In genomic region chr19:57482815-57483214, GRCm38 (mm10) we compare ENCODE assay signal across 8 mouse cellular contexts. TPM values are rescaled to one million over a fixed set of nuclear protein-coding genes. Genes with fewer than 3 reads are reported as not detected.
DNase-seq lines count a peak whose midpoint lies in the region; ATAC-seq lines count a peak whose summit lies in the region.

No protein-coding gene starts in this region.

- ATAC-seq in cerebellum, adult (ENCODE audit: insufficient number of reproducible peaks, low FRiP score, low TSS enrichment): peak; percentile 61

- intact Hi-C loops in left cerebral cortex, postnatal 4 days (cut with DNase I): no loop called here
- intact Hi-C loops in heart, postnatal 14 days (cut with DNase I): loop anchor here (2.0 to 10.0 kb wide), 2 partner anchors 132 to 160 kb away; partner anchors contain the start of gene Atrnl1

- peak; percentile 74 for DNase-seq in left cerebral cortex, postnatal 4 days
- no peak for DNase-seq in left cerebral cortex, adult 9 months (ENCODE audit: low spot score in 2 of 2)
- DNase-seq in MN1 (ENCODE audit: low spot score): peak; percentile 76
- peak; percentile 49 to 61 for DNase-seq in heart, postnatal 14 days
- DNase-seq in lung, postnatal 25 days (ENCODE audit: low spot score): peak; percentile 57
- peak; percentile 82 for DNase-seq in testis, postnatal 10 days (ENCODE audit: low spot score)
- no peak for DNase-seq in right cerebral cortex, postnatal 36 days (ENCODE audit: low spot score in 2 of 2)

RNA-seq across cellular contexts. Expression of gene Trub1, which starts 30.1 kb away (rescaled TPM):
- 10 to 100 TPM; 19.7 to 20.6 TPM for total RNA-seq in left cerebral cortex, postnatal 4 days (2021)
- total RNA-seq in heart, postnatal 14 days (2021): 1 to 10 TPM; 5.7 to 6.1 TPM

Comparison
In these comparisons a context has a peak if more than half of its experiments do, and no peak if none do; other contexts are left out.
1. DNase-seq: peak in left cerebral cortex, postnatal 4 days (single experiment), MN1 (single experiment), heart, postnatal 14 days (2 of 2), lung, postnatal 25 days (single experiment) and testis, postnatal 10 days (single experiment); none in left cerebral cortex, adult 9 months (0 of 2) and right cerebral cortex, postnatal 36 days (0 of 2).